Mouse (Mus musculus) ovary, adult 2 months (tissue): Measurements from ENCODE around the gene Cav1. TPM values are rescaled to one million over a fixed set of nuclear protein-coding genes. Genes with fewer than 3 reads are reported as not detected.

Experiments
- polyA plus RNA-seq: library from polyadenylated mRNA; depleted of rRNA; stranded (reverse); fragments of >200 nt; gene quantifications from 2 replicates; pipeline ENCODE4 v1.2.3, GENCODE M21; 2012; rRNA removed

The Cav1 gene
- 419 and 551 TPM in 2 replicates for polyA plus RNA-seq

GRCm38 (mm10) chr6:17305954-17306601 is at the start of gene Cav1:
Gene Cav1, plus strand, starts transcription at chr6:17306335.

GRCm38 (mm10) chr6:17280939-17281756 is 25.0 kb upstream of the Cav1 start, which contains the start of gene Cav2:
Gene Cav2, plus strand, starts transcription at chr6:17281185.

Other genes starting within 250 kb of the Cav1 start
- gene Tes, start 241.2 kb upstream of the Cav1 start, polyA plus RNA-seq: 59.6 and 62.5 TPM in 2 replicates
- 49.9 and 61.5 TPM in 2 replicates for gene Cav2, start 25.1 kb upstream of the Cav1 start, polyA plus RNA-seq
- 4.4 TPM in 2 replicates for gene Met, start 157.5 kb downstream of the Cav1 start, polyA plus RNA-seq